Mouse (Mus musculus) regulatory T cell (primary cell): Measurements from ENCODE around the gene Taar3.

Source experiments
- in situ Hi-C: fragments of 300-600 bp; cut with MboI, MseI; formaldehyde crosslinking; loops from one replicate; pipeline ENCODE4 v1.15.1; 2025; ENCODE audit warnings: high pct_unique_total_duplicates

Taar3 gene

DNA sequence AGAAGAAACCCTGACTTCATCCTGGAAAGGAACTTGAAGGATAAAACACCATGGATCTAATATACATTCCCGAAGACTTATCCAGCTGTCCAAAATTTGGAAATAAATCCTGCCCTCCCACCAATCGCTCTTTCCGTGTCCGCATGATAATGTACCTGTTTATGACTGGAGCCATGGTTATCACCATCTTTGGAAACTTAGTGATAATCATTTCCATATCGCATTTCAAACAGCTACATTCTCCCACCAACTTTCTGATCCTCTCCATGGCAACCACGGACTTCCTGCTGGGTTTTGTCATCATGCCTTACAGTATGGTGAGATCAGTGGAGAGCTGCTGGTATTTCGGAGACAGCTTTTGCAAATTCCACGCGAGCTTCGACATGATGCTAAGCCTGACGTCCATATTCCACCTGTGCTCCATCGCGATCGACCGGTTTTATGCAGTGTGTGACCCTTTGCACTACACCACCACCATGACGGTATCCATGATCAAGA is at the start of gene Taar3:
Taar3 (plus strand) TSS at position 51 of the 498 bp plus-strand sequence.
- in situ Hi-C loops: loop anchor here (25.0 kb wide), 1 partner anchor 363 kb away; no protein-coding TSS in a partner anchor

DNA sequence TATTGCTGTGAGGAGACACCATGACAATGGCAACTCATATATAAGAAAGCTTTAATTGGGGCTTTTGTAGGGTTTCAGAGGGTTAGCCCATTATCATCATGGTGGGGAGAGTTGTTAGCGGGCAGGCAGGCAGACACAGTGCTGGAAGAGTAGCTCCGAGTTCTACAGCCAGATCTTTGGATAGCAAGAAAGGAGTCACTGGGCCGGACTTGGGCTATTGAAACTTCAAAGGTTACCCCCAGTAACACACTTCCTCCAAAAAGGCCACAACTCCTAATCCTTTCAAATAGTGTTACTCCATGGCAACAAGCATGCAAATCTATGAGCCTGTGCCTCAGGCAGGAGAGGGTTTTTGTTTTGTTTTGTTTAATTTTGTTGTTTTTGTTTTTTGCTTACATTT is 48.2 kb upstream of the Taar3 start:
- in situ Hi-C loops: no loop called here

DNA sequence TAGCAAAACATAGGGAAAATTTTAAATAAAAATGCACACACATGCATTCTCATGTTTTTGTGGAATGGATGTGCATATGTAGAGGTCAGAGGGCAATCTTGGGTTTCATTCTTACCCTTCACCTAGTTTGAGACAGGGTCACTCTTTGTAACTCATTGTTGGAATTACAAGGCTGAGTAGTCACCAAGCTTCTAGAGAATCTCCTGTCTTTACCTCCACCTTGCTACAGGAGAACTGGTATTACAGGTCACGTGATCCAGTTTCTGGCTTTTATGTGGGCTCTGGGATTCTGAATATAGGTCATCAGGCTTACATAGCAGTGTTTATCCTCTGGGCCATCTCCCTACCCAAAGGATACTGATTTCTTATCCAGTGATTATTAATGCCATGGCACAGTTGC is 43.7 kb upstream of the Taar3 start:
- in situ Hi-C loops: no loop called here

DNA sequence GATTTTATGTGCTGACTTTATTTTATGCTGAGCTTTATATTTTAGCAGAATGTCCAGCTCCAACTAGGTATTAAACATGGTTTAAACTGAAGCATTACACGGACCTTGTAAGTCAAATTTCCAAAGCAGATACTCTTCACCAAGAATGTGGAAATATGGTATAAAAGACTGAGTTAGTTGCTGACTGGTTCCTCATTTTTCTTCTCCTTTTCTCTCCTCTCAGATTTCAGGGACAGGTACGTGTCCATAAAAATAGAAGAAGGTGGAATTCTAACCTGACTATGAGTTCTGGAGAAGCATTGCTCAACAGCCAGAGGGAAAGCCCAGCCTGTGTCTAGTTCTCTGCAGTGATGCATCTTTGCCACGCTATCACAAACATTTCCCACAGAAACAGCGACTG is 29.3 kb upstream of the Taar3 start, which contains the start of gene Taar1:
Taar1 (plus strand) TSS at position 301 of the 400 bp plus-strand sequence.
- in situ Hi-C loops: no loop called here

DNA sequence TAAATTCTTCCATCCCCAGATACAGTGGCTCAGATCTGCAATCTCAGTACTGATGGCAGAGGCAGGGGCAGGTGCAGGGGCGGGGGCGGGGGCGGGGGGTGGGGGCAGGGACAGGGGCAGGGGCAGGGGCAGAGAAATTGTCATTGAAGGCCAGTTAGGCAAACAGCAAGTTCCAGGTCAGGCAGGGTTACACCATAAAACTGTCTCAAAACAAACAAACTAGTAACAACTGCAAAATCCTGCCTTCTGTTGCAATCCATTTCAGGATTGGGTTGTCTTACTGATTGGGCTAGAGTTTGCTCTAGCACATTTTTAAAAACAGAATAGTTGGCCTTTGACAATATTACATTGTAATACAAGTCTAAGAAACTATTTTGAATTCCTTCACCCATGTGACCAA is 26.9 kb upstream of the Taar3 start:
- in situ Hi-C loops: no loop called here

DNA sequence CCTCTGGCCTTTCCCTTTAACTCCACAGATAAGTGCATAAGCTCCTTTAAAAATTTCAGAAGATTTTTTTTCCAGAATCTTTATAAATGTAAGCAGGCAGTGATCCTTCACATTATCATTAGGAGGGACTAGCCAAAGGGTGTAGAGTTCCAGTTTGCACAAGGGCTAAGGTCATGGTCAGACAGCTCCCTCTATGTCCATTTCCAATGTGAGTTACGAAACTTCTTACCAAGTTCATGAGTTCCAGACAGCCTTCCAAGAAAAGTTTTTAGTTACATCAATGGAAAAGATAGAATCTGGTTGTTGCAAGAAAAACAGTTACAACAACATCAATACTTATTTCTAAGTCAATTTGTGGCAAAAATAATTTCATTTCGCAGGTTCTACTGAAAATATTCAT is 25.4 kb upstream of the Taar3 start:
- in situ Hi-C loops: no loop called here

DNA sequence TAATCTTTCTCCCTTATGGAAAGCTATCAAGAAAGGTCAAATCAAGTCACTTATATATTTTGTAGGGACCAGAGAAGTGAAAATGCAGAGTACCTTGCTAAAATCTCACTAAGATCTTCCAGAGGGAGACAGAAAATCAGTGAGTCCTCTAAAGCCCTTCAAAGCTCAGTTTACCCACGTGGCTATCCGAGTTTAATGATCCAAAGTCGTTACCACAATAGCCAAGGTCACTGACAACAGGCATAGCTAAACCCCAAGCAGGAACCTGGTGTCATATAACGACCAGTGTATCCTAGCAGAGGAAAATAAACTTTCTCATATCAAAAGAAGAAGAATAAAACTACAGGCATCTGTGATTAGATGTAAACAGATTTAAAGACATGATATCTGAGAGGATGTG is 11.7 kb upstream of the Taar3 start:
- in situ Hi-C loops: no loop called here

DNA sequence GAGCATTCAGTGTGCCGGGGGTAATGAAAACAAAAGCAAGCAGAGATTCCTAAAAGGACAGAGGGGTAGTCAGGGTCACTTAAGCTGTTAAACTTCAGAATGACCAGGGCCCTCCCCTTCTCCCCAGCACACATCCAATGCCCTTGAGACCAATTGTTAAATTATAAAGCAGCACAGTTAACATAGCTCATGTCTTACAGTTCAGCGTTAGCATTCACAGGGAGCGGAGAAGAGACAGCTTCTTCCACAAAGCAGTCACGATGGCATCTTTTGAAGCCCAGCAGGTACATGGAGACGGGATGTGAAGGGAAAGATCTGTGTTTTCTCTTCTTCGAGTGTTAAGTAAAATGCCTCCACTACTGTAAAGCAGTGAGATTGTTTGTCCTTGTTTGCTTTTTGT is 11.0 kb upstream of the Taar3 start, which contains the start of gene Taar2:
Taar2 (plus strand) TSS at position 261 of the 400 bp plus-strand sequence.
- in situ Hi-C loops: no loop called here

DNA sequence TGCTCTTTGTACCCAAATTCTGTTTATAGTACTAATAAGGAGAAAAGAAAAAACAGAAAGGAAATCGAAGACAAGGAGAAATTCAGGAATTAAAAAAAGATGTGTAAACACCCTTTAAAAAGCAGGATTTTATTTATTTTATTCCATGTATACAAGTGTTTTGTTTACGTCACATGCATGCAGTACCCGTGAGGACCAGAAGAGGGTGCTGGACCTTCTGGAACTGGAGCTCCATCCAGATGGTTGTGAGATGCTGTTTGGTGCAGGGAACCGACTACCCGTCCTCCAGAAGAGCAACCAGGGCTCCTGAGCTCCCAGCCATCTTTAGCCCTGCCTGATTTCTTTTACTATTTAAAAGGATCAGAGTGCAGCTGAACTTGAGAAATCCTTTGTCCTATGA is 6.9 kb upstream of the Taar3 start:
- in situ Hi-C loops: no loop called here

DNA sequence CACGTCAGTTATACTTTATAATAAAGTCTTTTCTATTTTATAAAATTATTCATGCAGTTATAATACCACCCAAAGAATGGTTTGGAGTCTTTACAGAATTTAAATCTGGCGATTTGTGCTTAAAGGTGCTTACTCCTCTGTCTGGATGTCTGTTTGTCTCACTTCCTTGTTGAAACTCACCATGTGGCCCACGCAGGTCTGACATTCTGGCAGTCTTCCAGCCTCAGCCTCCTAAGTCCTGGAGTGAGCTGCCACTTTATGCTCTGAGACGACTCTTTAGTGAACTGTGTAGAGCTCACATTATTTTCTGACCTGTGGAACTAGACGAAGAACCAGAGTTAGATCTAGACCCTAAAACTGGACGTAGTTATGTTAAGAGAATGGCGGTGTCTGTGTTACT is 1.3 kb upstream of the Taar3 start:
- in situ Hi-C loops: no loop called here

DNA sequence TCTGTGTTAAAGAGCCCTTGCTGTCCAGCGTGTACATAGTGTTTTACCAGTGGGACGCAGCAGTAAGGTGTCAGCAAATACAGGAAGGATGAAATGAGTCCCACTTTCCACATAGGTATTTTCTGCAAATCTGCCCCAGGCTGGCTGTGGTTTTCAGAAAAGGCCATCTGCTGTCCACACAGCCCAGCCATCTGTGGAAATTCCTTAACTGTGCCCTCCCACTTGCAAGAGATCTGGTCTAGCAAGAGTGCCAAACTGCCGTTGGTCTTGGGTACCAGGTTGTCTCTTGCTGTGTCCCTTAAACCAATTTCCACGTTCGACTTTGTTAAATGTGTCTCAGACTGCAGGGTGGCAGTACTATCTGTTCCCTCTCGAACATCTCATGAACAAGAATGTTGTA is 2.4 kb downstream of the Taar3 start:
- in situ Hi-C loops: loop anchor here (25.0 kb wide), 1 partner anchor 361 kb away; no protein-coding TSS in a partner anchor

DNA sequence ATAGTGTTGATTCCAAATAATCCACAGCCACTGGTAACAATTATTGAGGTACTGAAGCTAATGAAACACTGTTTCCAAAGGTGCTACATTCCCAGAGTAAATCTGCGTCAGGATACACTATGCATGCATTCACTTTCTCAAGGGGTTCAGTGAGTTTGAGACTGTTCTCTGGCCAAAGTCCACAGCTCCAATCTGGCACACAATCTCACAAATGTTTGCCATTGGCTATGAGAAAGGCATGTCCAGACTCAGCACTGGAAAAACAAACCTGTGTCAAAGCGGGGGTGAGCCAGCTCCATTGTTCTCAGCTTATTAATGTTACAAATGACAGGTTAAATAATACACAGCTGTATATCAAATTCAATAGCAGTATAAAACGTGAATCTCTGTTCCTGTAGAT is 9.7 kb downstream of the Taar3 start:
- in situ Hi-C loops: loop anchor here (25.0 kb wide), 1 partner anchor 353 kb away; no protein-coding TSS in a partner anchor

DNA sequence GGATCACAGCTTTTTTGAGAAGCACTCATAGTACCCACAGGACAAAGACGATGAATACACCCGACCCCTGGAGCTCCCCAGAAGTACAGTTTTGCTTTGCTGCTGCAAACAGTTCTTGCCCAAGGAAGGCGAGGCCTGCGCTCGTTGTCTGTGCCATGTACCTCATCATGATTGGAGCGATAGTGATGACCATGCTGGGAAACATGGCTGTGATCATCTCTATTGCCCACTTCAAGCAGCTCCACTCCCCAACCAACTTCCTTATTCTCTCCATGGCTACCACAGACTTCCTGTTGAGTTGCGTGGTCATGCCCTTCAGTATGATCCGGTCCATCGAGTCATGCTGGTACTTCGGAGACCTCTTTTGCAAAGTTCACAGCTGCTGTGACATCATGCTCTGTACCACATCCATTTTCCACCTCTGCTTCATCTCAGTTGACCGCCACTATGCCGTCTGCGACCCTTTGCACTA is 11.1 kb downstream of the Taar3 start, which contains the start of gene Taar4:
Taar4 (plus strand) TSS at position 51 of the 472 bp plus-strand sequence.
- in situ Hi-C loops: loop anchor here (25.0 kb wide), 1 partner anchor 352 kb away; no protein-coding TSS in a partner anchor

DNA sequence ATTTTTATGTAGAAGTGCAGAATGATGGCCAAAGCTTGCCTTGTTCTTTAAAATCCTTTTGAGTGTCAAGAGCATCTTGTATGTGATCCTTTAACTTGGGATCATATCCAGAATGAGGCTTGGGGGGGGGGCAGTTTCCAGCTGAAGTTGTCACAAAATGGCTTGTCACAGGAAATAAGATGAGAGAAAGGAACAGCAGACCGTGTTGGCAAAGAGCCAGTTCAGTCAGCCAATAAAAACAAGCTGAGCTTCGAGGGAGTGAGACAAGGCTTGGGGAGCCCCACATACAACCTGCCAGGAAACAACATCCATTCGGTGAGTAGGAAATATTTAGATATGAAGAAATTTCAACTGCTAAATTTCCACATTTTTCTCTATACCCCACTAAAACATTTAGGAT is 14.1 kb downstream of the Taar3 start:
- in situ Hi-C loops: loop anchor here (25.0 kb wide), 1 partner anchor 349 kb away; no protein-coding TSS in a partner anchor

DNA sequence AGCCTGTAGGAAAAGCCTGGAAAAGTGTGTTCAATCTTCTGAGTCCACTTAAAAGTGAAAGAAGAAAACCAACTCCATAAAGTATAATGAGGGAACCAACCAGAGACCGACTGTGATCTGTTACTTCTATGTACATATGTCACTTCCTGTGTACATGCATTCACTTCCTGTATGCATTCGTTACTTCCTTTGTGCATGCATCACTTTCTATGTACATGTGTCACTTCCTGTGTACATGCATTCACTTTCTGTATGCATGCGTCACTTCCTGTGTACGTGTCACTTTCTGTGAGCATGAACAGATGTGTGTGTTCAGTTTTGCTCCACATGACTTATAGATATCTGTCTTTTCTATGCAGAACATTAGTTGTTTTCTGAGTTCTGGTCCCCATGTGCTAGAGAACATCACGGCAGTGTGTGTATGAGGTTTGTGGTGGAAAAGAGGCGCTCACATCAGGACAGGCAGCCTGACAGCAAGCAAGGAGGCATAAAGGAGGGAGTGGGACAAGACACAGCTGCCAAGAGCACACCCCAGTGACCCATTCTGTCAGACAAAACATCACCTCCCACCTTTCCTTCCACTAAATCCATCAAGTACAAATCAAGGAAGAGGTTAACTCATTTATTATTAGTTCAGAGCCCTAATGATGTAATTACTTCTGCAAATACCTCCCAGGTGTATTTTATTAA is 15.7 kb downstream of the Taar3 start:
- in situ Hi-C loops: loop anchor here (25.0 kb wide), 1 partner anchor 347 kb away; no protein-coding TSS in a partner anchor

DNA sequence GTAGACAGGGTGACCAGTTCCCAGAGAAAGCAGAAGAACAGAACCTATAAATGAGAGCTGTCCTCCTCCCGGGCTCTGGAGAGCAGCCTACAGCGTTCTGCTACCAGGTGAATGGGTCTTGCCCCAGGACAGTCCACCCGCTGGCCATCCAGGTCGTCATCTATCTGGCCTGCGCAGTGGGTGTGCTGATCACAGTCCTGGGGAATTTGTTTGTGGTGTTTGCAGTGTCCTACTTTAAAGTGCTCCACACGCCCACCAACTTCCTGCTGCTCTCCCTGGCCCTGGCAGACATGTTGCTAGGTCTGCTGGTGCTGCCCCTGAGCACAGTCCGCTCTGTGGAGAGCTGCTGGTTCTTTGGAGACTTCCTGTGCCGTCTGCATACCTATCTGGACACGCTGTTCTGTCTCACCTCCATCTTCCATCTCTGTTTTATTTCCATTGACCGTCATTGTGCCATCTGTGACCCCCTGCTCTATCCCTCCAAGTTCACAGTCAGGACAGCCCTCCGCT is 21.4 kb downstream of the Taar3 start, which contains the start of gene Taar5:
Taar5 (plus strand) TSS at position 51 of the 510 bp plus-strand sequence.
- in situ Hi-C loops: loop anchor here (25.0 kb wide), 1 partner anchor 342 kb away; no protein-coding TSS in a partner anchor

DNA sequence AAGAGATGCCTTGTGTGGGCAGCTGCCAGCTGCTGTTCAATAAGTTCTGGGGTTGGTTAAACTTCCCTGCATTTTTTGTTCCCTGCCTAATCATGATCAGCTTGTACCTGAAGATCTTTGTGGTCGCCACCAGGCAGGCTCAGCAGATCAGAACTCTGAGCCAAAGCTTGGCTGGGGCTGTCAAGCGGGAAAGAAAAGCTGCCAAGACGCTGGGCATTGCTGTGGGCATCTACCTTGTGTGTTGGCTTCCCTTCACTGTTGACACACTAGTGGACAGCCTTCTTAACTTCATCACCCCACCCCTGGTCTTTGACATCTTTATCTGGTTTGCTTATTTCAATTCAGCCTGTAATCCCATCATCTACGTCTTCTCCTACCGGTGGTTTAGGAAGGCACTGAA is 21.9 kb downstream of the Taar3 start:
- in situ Hi-C loops: loop anchor here (25.0 kb wide), 1 partner anchor 341 kb away; no protein-coding TSS in a partner anchor

DNA sequence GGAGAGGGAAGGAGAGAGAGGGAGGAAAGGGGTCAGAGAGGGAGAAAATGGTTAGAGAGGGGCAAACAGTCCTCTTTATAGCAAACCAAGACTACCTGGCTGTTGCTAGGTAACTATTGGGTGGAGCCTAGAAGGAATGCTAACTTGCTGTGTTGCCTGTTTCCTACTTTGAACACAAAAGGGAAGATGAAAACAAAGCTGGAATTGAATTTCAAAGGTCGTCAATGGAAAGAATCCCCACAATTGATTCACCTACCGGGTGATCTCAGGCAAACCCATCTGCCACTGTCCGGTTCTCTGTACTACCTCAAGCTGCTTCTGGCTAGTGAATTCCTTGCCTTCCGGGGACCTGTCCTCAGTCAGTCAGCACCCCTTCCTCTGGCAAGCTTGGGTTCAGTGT is 28.6 kb downstream of the Taar3 start:
- in situ Hi-C loops: no loop called here

DNA sequence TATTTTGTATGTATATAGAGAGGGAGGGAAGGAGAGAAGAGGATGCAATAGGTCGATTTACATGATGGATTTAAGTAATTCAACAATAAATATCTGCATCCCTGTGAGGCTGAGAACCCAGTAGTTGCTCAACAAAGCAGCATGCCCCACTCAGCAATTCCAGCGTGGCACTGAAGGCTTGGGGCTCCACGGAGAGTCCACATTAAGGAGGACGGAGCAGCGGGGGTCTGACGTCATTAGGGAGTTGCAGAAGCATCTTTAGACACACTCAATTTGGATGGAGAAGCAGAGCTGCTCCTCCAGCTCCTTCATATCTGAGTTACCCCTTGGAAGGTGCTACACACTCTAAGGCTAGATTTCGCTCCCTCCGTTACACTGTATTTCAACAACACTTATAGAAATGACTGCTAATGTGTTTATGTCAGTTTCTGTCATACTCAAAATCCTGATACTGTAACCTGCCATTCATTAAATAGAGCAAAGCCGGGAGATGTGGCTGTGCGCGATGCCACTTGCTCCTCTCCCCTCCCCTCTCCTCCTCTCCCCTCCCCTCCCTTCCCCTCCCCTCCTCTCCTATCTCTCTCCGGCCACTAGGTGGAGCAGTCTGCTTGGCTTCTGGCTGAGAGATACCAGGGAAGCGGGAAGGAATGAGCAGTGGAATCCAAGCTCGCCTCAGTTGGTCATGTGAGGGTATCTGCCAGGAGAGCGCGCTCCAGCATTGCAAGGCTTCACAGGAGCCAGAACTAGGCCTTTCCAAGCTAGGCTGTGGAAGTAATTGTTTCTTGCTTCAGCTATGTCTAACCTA is 29.7 kb downstream of the Taar3 start:
- in situ Hi-C loops: no loop called here

DNA sequence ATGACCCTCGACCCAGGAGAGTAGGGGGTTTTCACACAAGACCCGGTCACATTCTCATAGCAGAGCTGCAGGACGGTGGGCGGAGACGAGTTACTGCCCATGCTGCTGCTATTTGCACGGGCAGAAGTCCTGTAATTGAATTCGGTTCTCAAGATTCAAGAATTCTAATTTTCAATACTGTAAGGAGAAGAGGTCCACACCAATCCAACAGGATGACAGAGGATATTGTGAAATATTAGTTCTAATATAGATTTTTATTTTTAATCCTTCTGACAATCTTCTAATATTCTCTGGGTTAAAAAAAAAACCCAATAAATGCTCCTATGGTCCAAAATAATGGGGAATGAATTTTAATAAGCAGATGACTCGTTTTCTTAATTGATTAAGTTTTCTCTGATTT is 36.2 kb downstream of the Taar3 start, which contains the start of gene Taar6:
Taar6 (minus strand) TSS at position 101 of the 400 bp plus-strand sequence.
- in situ Hi-C loops: no loop called here

DNA sequence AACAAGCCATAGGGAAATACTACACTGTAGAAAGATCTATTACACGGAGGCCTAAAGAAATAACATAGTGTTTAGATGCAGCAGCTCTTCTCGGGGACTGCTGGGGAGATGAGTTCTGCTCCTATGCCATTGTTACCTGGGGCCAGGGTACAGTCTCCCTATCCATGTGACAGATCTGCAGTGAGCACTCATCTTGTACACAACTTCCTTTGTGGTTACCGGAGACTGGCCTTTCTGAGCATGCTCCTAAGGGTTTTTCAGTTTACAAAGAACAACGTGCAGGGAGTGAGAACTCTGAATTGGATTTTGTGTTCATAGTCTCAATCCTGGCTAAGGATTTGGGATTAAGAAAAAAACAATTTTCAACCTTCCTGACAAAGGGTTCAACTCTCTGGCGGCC is 37.1 kb downstream of the Taar3 start:
- in situ Hi-C loops: no loop called here

DNA sequence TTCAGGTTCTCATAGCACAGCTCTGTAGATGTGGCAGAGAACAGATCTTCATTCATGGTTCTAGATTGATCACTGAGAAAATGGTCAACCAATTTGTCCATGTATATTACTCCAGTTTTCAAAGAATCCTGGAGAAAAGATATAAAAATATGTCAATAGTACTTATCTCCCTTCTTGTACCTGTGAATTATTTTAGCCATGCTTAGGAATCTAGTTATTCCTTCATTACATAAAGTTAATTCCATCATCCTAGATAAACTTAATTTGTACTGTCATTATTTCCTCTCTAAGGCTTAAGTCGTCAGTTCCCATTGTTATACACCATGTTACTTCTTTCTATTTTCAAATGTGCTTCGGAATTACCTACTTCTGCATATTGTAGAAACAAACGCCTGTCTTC is 44.0 kb downstream of the Taar3 start, which contains the start of gene Taar7a:
Taar7a (minus strand) TSS at position 101 of the 400 bp plus-strand sequence.
- in situ Hi-C loops: no loop called here
